Mouse (Mus musculus) layer of hippocampus, postnatal 10 days (tissue): ENCODE results near the gene Stat6. TPM values are rescaled to one million over a fixed set of nuclear protein-coding genes. Genes with fewer than 3 reads are reported as not detected.
A peak's percentile ranks its signal among the peaks of the same experiment; 100 is the strongest.

ENCODE experiments used
- DNase-seq, 2 experiments: peaks; one replicate each; pipeline ENCODE4 v3.0.0; 2021; ENCODE audit warnings: low spot score in 2 of 2
- total RNA-seq, 2 experiments: library from RNA; stranded (reverse); gene quantifications; 2 replicates each; pipeline ENCODE4 v1.2.3; 2021

The Stat6 gene
- total RNA-seq, 2 experiments from 2014 or later, result 6.9 to 7.1 TPM

GRCm38 (mm10) chr10:127668093-127669050 is 25.6 kb downstream of the Stat6 start, which contains the start of gene Nab2:
Nab2 (minus strand) TSS chr10:127668568.
- peak; percentile 60 to 66 for DNase-seq

- DNase-seq, result peak; percentile 42 to 54
Measured at GRCm38 (mm10) chr10:127669170-127669569, 26.4 kb downstream of the Stat6 start.

DNA sequence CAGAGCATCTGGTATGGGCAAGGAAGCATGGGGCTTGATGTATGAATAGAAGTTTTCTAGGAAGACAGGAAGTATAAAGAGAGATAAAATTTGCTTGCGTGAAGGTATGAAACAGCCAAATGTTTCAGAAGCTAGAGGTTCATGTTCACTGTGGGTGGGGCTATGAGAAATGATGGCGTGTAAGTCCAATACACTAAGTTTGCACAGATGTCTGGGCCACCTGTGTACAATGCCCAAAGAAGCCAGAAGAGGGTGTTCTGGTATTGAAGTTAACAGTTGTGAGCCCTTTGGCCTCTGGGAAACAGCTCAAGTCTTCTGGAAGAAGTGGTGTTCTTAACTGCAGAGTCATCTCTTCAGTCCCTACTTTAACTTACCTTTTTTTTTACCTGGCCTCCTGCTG is 27.4 kb downstream of the Stat6 start:
- DNase-seq, result no peak

GRCm38 (mm10) chr10:127671276-127671675 is 28.5 kb downstream of the Stat6 start:
- peak in 1 of 2 experiments; percentile 33 for DNase-seq

DNA sequence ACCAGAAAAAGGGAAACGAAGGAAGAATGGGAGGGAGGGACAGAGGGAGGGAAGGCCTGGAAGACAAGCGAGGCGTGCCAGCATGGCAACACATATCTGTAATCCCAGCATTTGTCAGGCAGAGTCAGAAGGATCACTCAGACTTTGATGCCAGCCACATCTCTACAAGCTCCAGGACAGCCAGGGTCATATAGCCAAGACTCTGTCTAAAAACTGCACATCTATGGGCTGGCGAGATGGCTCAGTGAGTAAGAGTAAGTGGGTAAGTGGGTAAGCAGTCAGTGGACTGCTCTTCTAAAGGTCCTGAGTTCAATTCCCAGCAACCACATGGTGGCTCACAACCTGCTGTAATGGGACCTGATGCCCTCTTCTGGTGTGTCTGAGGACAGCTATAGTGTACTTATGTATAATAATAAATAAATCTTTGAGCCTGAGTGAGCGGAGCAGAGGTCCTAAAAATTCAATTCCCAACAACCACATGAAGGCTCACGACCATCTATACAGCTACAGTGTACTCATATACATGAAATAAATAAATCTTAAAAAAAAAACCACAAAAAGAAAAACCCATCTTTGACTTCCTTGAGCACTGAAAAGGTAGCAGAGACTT is 31.4 kb downstream of the Stat6 start:
- DNase-seq, result no peak

- DNase-seq, result peak; percentile 92
Measured at GRCm38 (mm10) chr10:127674794-127675522, 32.2 kb downstream of the Stat6 start.

DNA sequence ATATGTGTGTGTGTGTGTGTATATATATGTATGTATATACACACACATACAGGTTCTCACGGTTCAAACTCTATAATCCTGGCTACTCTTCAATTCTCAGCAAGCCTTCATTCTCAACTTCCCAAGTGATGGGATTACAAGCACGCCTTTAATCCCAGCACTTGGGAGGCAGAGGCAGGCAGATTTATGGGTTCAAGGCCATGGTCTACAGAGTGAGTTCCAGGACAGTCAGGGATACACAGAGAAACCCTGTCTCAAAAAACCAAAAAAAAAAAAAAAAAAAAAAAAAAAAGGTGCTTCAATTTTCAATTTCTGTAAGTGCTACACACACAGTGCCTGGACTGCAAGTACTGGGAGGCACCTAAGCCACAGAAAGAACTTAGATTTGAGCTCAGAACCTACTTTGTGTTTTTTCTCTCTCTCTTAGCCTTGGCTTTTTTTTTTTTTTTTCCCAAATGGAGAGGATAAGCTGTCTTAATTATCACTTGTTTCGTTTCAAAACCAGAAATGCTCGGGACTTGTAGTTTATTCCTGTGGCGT is 33.1 kb downstream of the Stat6 start:
- no peak for DNase-seq

DNA sequence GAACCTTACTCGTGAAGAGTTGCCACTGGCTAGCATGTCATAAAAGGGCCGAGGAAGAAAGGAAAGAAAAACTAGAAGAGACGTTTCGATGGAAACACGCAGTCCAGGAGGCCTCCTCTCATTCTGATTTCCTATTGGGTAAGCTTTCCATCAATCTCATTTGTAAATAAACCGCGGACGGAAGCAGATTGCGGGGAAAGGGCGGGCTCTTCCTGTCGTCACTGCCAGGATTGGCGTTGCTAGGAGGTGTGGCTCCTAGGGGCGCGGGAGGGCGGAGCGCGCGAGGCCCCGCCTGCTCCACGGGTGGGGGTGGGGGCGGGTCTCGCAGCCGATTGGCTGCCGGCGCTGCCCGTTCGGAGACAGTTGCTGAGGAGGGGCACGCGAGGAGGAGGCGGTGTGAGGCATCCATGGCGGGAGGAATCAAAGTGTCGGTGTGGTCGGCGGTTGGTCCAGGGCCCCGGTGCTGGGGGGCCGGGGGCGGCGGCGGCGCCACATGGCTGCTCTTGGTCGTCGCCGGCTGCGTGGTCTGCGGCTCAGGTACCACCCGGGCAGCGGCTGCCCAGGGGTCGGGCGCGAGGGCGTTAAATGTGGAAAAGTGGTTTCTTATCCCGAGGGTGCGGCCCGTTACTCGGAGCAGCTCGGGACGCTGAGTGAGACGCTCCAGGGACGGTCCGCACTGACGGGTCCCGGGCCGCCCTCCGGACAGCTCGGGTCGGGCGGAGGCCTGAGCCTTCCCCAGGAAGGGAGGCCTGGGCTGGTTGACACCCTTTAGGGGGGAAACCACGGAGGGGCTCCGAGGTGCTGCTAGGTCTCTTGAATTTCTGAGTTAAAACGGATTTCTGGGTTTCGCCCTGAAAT is 34.1 kb downstream of the Stat6 start:
- peak; percentile 83 to 89 for DNase-seq

DNA sequence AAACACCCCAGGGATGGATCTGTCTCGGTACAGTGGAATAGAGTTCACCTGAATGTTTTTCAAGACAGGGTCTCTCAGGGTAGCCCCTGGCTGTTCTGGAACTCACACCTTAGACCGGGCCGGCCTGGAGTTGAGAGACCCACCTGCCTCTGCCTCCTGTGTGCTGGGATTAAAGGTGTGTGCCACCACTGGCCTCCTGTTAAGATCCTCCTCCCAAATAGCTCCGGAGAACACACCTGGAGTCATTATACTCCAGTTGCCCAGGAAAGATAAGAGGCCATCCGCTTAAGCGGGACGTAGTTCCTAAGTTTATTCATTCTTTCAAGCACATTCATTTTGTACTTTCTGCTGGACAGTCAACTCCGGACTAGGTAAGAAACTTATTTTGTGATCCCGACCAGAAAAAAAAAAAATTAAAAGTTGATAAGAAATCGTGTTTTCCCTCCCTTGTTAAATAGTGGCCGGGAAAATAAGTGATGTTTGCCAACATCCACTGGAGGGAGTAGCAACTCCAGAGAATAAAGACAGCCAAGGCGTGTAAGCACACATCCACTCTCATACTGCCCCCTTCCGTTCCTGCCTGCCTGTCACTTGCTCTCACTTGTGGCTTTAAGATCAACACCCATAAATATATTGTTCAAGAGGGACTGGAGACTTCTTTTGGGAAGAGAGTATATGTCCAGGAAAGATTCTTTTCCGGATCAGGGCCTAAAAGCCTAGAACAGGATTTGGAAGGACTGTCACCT is 35.0 kb downstream of the Stat6 start:
- DNase-seq, result peak; percentile 53 to 68

DNA sequence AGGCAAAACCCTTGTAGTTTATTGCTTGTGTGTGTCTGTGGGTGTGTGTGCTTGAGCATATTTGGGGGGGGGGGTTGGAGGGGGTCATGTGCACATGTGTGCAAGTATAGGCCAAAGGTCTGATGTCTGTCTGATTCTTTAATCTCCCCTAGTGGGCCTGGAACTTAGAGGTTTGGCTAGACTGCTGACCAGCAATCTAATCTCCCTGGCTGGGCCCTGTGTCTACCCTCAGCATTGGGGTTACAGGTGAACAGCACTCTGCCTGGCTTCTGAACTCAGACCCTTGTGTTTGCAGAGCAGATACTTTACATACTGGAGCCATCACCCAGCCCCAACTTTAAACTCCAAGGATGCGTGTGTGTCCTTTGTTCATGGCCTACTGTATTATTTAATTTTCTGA is 36.4 kb downstream of the Stat6 start:
- no peak for DNase-seq

GRCm38 (mm10) chr10:127679881-127680280 is 37.1 kb downstream of the Stat6 start:
- no peak for DNase-seq

DNA sequence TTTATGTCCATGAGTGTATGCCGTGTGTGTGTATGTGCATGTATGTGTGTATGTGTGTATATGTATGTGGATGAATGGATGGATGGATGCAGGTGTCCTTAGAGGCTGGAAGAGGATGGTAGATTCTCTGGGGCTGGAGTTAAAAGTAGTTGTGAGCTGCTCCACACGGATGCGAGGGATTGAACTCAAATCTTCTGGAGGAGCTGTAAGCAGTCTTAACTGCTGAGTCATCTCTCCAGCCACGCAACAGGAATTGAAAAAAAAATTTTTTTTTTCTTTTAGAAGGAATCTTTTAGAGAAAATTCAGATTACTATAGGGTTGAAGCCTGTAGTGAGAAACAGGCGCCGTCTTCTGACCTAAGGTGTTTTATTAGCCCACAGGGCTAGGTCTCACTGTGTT is 40.1 kb downstream of the Stat6 start:
- no peak for DNase-seq

DNA sequence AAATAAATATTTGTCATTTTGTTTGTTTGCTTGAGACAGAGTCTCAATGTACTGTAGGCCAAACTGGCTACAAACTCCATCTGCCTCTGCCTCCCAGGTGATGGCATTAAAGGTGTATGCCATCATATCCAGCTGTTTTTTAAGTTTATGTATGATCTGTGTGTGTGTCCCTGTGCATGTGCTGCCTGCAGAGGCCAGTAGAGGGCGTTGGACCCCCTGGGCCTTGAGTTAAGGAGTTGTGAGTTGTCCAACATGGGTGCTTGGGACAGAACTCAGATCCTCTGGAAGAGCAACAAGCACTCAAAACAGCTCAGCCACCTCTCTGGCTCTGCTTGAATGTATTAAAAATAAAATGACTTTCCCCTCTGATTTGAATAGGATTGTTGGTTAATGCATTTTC is 48.3 kb downstream of the Stat6 start:
- no peak for DNase-seq

- no peak for DNase-seq
Measured at GRCm38 (mm10) chr10:127694636-127695035, 51.9 kb downstream of the Stat6 start.

DNA sequence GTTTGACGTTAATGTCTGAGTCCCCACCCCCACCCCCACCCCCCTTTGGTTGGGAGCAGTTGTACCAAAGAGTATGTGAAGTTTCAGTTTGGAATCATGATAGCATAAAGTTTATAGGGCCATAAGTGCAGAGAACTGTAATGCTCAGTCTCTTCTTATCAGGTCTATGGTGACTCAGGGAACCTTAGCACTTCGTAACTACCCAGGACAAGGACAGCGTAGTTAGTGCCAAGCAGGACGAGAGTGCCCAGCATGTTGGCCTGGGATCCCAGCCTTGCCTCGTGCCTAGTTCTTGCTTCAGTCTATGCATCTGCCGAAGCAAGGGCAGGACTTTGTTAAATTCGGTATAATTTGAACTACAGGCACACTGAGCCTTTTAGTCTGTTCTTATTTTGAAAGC is 53.0 kb downstream of the Stat6 start:
- DNase-seq, result no peak

DNA sequence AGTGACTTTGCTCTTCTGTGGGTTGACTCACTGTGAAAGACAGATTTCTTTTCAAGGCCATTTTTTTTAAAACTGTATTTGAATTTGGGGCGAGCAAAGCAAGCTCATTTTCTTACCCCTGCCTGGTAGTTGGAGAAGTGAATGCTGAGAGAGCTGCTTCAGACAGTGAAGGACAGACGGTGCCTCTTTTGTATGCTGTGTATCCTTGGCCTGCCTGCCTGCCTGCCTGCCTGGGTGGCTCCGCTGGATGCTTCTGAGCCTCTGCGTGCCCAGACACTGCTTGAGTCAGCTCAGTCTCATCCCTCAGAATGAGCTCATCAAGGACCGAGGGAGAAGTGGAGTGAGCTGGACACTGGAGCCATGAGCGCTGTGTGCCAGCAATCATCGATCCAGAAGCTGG is 56.2 kb downstream of the Stat6 start:
- DNase-seq, result no peak

DNA sequence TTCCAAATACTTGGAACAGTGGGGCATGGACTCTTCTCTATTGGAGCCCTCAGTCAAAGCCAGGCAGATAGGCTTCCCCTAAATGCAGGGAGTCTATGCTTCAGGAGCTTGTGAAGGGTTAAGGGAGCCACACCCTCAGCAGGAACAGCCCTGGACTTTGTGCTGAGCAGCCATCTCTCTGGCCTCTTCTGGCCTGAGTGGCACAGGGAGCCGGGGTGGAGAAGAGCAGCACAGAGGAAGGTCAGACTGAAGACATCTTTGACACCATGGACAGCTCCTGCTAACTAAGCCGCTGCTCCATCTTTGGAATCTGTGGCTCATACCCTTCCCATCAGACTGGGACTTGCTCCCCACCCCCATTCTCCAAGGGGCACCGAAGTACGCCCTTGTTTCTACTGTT is 60.5 kb downstream of the Stat6 start:
- DNase-seq, result no peak

DNA sequence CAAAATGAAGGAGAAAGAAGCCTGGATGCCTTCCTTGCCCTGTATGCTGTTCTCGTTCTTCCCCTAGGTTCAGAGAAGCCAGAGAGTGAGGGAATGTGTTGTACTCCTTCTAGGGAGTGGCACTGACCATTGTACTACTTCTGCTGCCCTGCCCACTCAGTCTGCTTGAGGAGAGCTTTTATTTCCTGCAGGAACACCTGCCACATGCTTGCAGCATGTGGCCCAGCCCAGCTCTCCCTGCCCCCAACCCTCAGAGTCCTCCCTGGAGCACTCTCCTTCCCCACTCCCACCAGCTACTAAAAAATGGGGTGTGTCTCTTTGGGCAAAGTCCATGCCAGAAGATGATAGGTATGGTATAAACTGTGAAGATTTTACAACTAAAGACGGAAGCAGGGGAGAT is 61.5 kb downstream of the Stat6 start:
- no peak for DNase-seq

GRCm38 (mm10) chr10:127704766-127705220 is 62.0 kb downstream of the Stat6 start, which contains the start of gene Myo1a:
Myo1a (plus strand) TSS chr10:127705170.
- no peak for DNase-seq

DNA sequence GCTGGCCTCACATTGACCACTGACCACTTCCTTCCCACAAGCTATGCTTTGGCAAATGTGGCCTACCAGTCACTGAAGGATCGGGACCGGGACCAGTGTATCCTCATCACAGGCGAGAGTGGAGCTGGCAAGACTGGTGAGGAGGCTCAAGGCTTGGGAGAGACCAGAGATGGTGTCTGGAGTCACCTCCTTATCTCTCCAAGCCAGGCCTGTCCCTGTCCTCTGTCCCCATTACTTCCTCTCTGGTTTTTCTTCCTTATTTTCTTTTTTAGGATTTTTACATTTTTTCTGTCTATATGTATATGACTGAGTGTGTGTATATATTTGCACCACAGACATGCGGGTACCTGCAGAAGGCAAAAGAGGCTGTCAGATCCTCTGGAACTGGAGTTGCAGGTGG is 63.0 kb downstream of the Stat6 start:
- DNase-seq, result no peak
